Mouse (Mus musculus) liver, embryonic 14.5 days (tissue): ENCODE measurements around the gene Pebp1. TPM values are rescaled to one million over a fixed set of nuclear protein-coding genes. Genes with fewer than 3 reads are reported as not detected.

ENCODE experiments used
- ATAC-seq: fragments of 200-750 bp; cut with Nextera tagmentation; 2 replicates; pipeline ENCODE4 v1.8.0; 2017; ENCODE audit warnings: moderate number of reproducible peaks, mild to moderate bottlenecking, moderate library complexity; ENCODE audit not compliant: insufficient read depth
- DNase-seq, 3 experiments: peaks; one replicate each; pipeline ENCODE4 v3.0.0-alpha.2; 2012 to 2013; ENCODE audit warnings: low read depth in 3 of 3, low spot score in 3 of 3
- H3K27ac ChIP-seq: fragments of 300-500 bp; sonication (generic); 2 replicates; pipeline ENCODE4 v1.5.1; 2014; ENCODE audit warnings: moderate library complexity, mild to moderate bottlenecking, control low read depth, inconsistent platforms
- H3K27me3 ChIP-seq: fragments of 300-500 bp; sonication (generic); 2 replicates; pipeline ENCODE4 v1.6.1; 2014; ENCODE audit warnings: mild to moderate bottlenecking, low read length, moderate library complexity; ENCODE audit not compliant: control insufficient read depth, insufficient read depth
- H3K36me3 ChIP-seq: fragments of 300-500 bp; sonication (generic); replicated peaks from 2 replicates; pipeline ENCODE4 v1.6.1; 2014; ENCODE audit warnings: low read depth; ENCODE audit not compliant: control insufficient read depth, insufficient read depth
- H3K4me1 ChIP-seq, 2 experiments: fragments of 200-500 bp in 1 of 2; fragments of 300-500 bp in 1 of 2; sonication (generic) in 1 of 2; replicated peaks; 2 replicates each; pipeline ENCODE4 v1.6.1; 2012 to 2014; ENCODE audit warnings: antibody characterized with exemption in 1 of 2, inconsistent platforms in 1 of 2, low read length in 1 of 2; ENCODE audit not compliant: control insufficient read depth in 2 of 2, insufficient read depth in 2 of 2
- H3K4me2 ChIP-seq: fragments of 300-500 bp; sonication (generic); 2 replicates; pipeline ENCODE4 v1.6.1; 2014; ENCODE audit warnings: low read depth, mild to moderate bottlenecking, control low read depth, moderate library complexity
- H3K4me3 ChIP-seq, 2 experiments: fragments of 200-500 bp in 1 of 2; fragments of 300-500 bp in 1 of 2; sonication (generic) in 1 of 2; 2 replicates each; pipeline ENCODE4 v1.5.1; 2012 to 2014; ENCODE audit warnings: low read depth in 2 of 2, low read length in 2 of 2, mild to moderate bottlenecking in 2 of 2, control low read depth in 1 of 2, inconsistent platforms in 1 of 2, moderate library complexity in 1 of 2; ENCODE audit not compliant: insufficient read depth in 1 of 2
- H3K9ac ChIP-seq: fragments of 300-500 bp; sonication (generic); replicated peaks from 2 replicates; pipeline ENCODE4 v1.6.1; 2014; ENCODE audit warnings: mild to moderate bottlenecking, control low read depth, moderate library complexity
- H3K9me3 ChIP-seq: fragments of 300-500 bp; sonication (generic); 2 replicates; pipeline ENCODE4 v1.6.1; 2016; ENCODE audit warnings: low read length, mixed read lengths; ENCODE audit not compliant: control insufficient read depth
- CTCF ChIP-seq: IDR thresholded peaks from 2 replicates; pipeline ENCODE4 v1.5.1; 2016; ENCODE audit warnings: antibody characterized with exemption, low read depth, control low read depth
- EP300 ChIP-seq: IDR thresholded peaks from 2 replicates; pipeline ENCODE4 v1.6.1; 2016; ENCODE audit warnings: antibody characterized with exemption, low read depth
- WGBS: fragments of 180-500 bp; shearing (Covaris S2); extraction: QIAGEN DNeasy Blood & Tissue Kit; methylation state at CpG from one replicate; pipeline ENCODE4 v1.1.7; 2014; ENCODE audit not compliant: insufficient replicate concordance; 5-methylcytosine and 5-hydroxymethylcytosine counted together
- polyA plus RNA-seq, 2 experiments: library from polyadenylated mRNA; depleted of rRNA in 1 of 2; stranded (reverse) in 1 of 2; unstranded in 1 of 2; fragments of >200 nt; fragmentation: Nextera tagmentation in 1 of 2; extraction: Ambion mirVana in 1 of 2; gene quantifications; 2 replicates each; pipeline versions ENCODE4 v1.2.1 to v1.2.3; 2012 to 2014

Pebp1 gene
- polyA plus RNA-seq, 2 experiments = 165 to 194 TPM

- ATAC-seq (no peak), DNase-seq (no peak)
- Histone ChIP-seq H3K4me1 (peaks cover 5 to 6% of the 10 kb centered on the region in 2 experiments), H3K9ac (no peak overlapping the region), H3K4me2 (no peak overlapping the region), H3K36me3 (no peaks in the 10 kb centered on the region; the same call in 1 of the 2 replicates), H3K27me3 (no peaks in the 10 kb centered on the region), H3K27ac (no peak overlapping the region), H3K4me3 (no peak overlapping the region), H3K9me3 (no peaks in the 10 kb centered on the region)
- TF ChIP-seq EP300 = no peak
- TF ChIP-seq CTCF = peak; percentile 51
- WGBS = 65% methylated on average over 2 of the region's 2 CpGs
Measured at GRCm38 (mm10) chr5:117290081-117290480, 2.7 kb upstream of the Pebp1 start.

- Histone ChIP-seq H3K4me2 (no peak overlapping the region), H3K36me3 (peaks cover 4% of the 10 kb centered on the region), H3K4me3 (no peak overlapping the region), H3K9ac (no peak overlapping the region), H3K27me3 (no peaks in the 10 kb centered on the region), H3K9me3 (no peaks in the 10 kb centered on the region), H3K27ac (no peak overlapping the region), H3K4me1 (peaks cover 6 to 8% of the 10 kb centered on the region in 2 experiments)
- no peak for TF ChIP-seq CTCF
- DNase-seq = no peak
- no peak for ATAC-seq
Measured at GRCm38 (mm10) chr5:117289646-117290045, 2.2 kb upstream of the Pebp1 start.

- TF ChIP-seq EP300 = no peak
- no peak for TF ChIP-seq CTCF
- peak overlapping the region; percentile 67 for H3K9ac ChIP-seq
- no peak for DNase-seq
- H3K27ac ChIP-seq = no peak overlapping the region
- H3K36me3 ChIP-seq = peaks cover 9% of the 10 kb centered on the region
- no peak for ATAC-seq
- peaks cover 6 to 8% of the 10 kb centered on the region in 2 experiments for H3K4me1 ChIP-seq
- WGBS = 41% methylated on average over 3 of the region's 3 CpGs
- H3K27me3 ChIP-seq = no peaks in the 10 kb centered on the region
- H3K9me3 ChIP-seq = no peaks in the 10 kb centered on the region
- H3K4me2 ChIP-seq = peak overlapping the region; percentile 97
- peak overlapping the region; percentile 74 to 89; a peak in 3 of 4 replicates for H3K4me3 ChIP-seq
Measured at GRCm38 (mm10) chr5:117286286-117286685, 1.1 kb downstream of the Pebp1 start.

- Histone ChIP-seq H3K4me2 (no peak overlapping the region), H3K9ac (no peak overlapping the region), H3K36me3 (peaks cover 9% of the 10 kb centered on the region), H3K4me1 (peaks cover 6 to 12% of the 10 kb centered on the region in 2 experiments), H3K9me3 (no peaks in the 10 kb centered on the region), H3K27me3 (no peaks in the 10 kb centered on the region), H3K4me3 (no peak overlapping the region), H3K27ac (no peak overlapping the region)
- ATAC-seq = no peak
- WGBS = 76% methylated on average over 4 of the region's 4 CpGs
- no peak for DNase-seq
- no peak for TF ChIP-seq EP300
- no peak for TF ChIP-seq CTCF
Measured at GRCm38 (mm10) chr5:117285266-117285665, 2.2 kb downstream of the Pebp1 start.

GRCm38 (mm10) chr5:117284682-117285081 is 2.7 kb downstream of the Pebp1 start:
- TF ChIP-seq CTCF (no peak), EP300 (no peak)
- Histone ChIP-seq H3K9me3 (no peaks in the 10 kb centered on the region), H3K27ac (no peak overlapping the region), H3K9ac (no peak overlapping the region), H3K4me1 (peaks cover 6 to 12% of the 10 kb centered on the region in 2 experiments), H3K36me3 (peaks cover 9% of the 10 kb centered on the region), H3K4me2 (no peak overlapping the region), H3K4me3 (no peak overlapping the region), H3K27me3 (no peaks in the 10 kb centered on the region)
- ATAC-seq (no peak), DNase-seq (no peak)
- 69% methylated on average over 7 of the region's 7 CpGs for WGBS
